Mouse (Mus musculus) ZHBTc4 (cell line): ENCODE results near the gene Ezr.
"Not testable (repeated sequence)": the region's sequence is repeated elsewhere in the genome, so short reads cannot be mapped to it uniquely, and the experiment has no call there.

ENCODE experiments used
- DNase-seq: peaks from one replicate; pipeline ENCODE4 v3.0.0-alpha.2; 2011; ENCODE audit warnings: low read depth, low spot score

The Ezr gene

GRCm38 (mm10) chr17:6713483-6713882 is 69.1 kb downstream of the Ezr start:
- DNase-seq, result not testable (repeated sequence)

- DNase-seq, result not testable (repeated sequence)
Measured at GRCm38 (mm10) chr17:6708194-6708593, 74.4 kb downstream of the Ezr start.

- DNase-seq, result not testable (repeated sequence)
Measured at GRCm38 (mm10) chr17:6707422-6707821, 75.2 kb downstream of the Ezr start.

GRCm38 (mm10) chr17:6706448-6706847 is 76.1 kb downstream of the Ezr start:
- DNase-seq, result not testable (repeated sequence)

GRCm38 (mm10) chr17:6703381-6704270 is 79.0 kb downstream of the Ezr start:
- DNase-seq, result not testable (repeated sequence)

GRCm38 (mm10) chr17:6702625-6703221 is 79.9 kb downstream of the Ezr start:
- not testable (repeated sequence) for DNase-seq

- DNase-seq, result not testable (repeated sequence)
Measured at GRCm38 (mm10) chr17:6700077-6700476, 82.5 kb downstream of the Ezr start.

- not testable (repeated sequence) for DNase-seq
Measured at GRCm38 (mm10) chr17:6699502-6699901, 83.1 kb downstream of the Ezr start.

- peak; percentile 67 for DNase-seq
Measured at GRCm38 (mm10) chr17:6697224-6697775, 85.3 kb downstream of the Ezr start.

GRCm38 (mm10) chr17:6696521-6696920 is 86.1 kb downstream of the Ezr start:
- peak; percentile 8 for DNase-seq

- not testable (repeated sequence) for DNase-seq
Measured at GRCm38 (mm10) chr17:6695712-6696111, 86.9 kb downstream of the Ezr start.

- peak; percentile 50 for DNase-seq
Measured at GRCm38 (mm10) chr17:6691596-6691995, 91.0 kb downstream of the Ezr start.

- not testable (repeated sequence) for DNase-seq
Measured at GRCm38 (mm10) chr17:6689344-6689743, 93.2 kb downstream of the Ezr start.
